Mouse (Mus musculus) large intestine, adult 2 months (tissue): ENCODE results near the gene Krt80. TPM values are rescaled to one million over a fixed set of nuclear protein-coding genes. Genes with fewer than 3 reads are reported as not detected.
"Not testable (repeated sequence)": the region's sequence is repeated elsewhere in the genome, so short reads cannot be mapped to it uniquely, and the experiment has no call there.

Experiments
- DNase-seq: peaks from one replicate; pipeline ENCODE4 v3.0.0-alpha.2; 2012; ENCODE audit warnings: low read depth, low spot score
- whole genome bisulfite sequencing: fragments of 180-500 bp; shearing (Covaris S2); methylation state at CpG from one replicate; pipeline ENCODE4 v1.1.7; 2018; 5-methylcytosine and 5-hydroxymethylcytosine counted together
- polyA plus RNA-seq: library from polyadenylated mRNA; depleted of rRNA; stranded (reverse); fragments of >200 nt; gene quantifications from 2 replicates; pipeline ENCODE4 v1.2.3, GENCODE M21; 2012

Krt80 gene
- polyA plus RNA-seq, 1 experiment, result 1.0 TPM

GRCm38 (mm10) chr15:101355382-101355786 is 14.6 kb downstream of the Krt80 start:
- 78% methylated on average over 4 of the region's 4 CpGs for WGBS
- DNase-seq, result no peak

GRCm38 (mm10) chr15:101352706-101353465 is 17.1 kb downstream of the Krt80 start:
- WGBS, result 67% methylated on average over 10 of the region's 10 CpGs
- DNase-seq, result no peak

GRCm38 (mm10) chr15:101352047-101352446 is 17.9 kb downstream of the Krt80 start:
- DNase-seq, result no peak
- WGBS, result 88% methylated on average over 13 of the region's 13 CpGs

DNA sequence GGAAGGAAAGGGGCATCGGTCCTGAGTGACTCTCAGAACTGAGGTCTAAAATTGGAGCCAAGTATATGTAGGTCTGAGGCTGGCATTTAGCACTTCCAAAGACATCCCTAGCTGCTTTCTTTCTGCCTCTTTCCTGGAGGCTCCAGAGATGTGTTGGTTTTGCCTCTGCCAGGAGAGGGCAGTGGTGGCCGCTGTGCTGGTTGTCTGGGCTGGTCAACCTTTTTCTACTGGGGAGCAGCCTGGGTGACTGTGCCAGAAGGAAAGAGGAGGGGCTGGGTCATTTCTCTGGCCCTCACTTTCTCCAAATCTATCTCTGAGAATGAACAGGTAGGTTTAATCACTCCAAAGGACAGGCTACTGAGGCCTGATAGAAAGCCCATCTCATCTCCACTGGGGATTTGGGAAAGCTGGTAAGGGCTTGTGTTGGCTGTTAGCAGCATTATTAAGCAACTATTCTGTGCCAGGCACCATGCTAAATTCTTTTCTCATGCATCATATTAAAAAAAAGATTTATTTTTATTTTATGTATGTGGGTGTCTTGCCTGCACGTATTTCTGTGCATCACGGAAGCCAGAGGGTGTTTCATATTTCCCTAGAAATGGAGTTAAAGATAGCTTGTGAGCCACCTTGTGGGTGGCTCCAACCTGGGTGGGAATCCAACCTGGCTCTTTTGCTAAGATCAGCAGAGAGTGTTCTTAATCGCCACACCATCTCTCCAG is 28.0 kb downstream of the Krt80 start:
- whole genome bisulfite sequencing, result 67% methylated on average over 5 of the region's 5 CpGs
- DNase-seq, result no peak

DNA sequence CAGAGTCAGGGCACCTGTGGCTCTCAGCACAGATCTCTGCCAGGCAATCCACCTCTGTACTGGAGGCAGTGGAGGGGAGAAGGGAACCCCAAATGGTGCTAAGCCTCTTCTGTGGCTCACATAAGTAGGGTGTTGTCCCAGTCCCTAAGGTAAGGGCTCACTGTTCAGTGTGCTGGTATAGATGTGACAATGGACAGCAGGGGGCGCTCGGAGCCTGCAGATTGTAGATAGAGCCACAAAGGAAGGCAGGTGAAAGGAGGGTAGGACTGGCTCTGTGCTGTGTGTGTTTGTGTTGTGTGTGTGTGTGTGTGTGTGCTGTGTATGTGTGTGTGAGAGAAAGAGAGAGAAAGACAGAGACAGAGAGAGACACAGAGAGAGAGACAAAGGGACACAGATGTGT is 30.4 kb downstream of the Krt80 start:
- peak; percentile 83 for DNase-seq
- 0% methylated on average over 2 of the region's 2 CpGs for WGBS

- 80% methylated on average over 4 of the region's 4 CpGs for WGBS
- DNase-seq, result no peak
Observed at GRCm38 (mm10) chr15:101338359-101338758, 31.6 kb downstream of the Krt80 start.

GRCm38 (mm10) chr15:101336474-101337174 is 33.3 kb downstream of the Krt80 start:
- 41% methylated on average over 24 of the region's 24 CpGs for WGBS
- DNase-seq, result no peak

- 78% methylated on average over 4 of the region's 4 CpGs for WGBS
- no peak for DNase-seq
Observed at GRCm38 (mm10) chr15:101333648-101334047, 36.3 kb downstream of the Krt80 start.

GRCm38 (mm10) chr15:101333165-101333564 is 36.8 kb downstream of the Krt80 start:
- DNase-seq, result no peak
- 43% methylated on average over 1 of the region's 1 CpGs for WGBS

DNA sequence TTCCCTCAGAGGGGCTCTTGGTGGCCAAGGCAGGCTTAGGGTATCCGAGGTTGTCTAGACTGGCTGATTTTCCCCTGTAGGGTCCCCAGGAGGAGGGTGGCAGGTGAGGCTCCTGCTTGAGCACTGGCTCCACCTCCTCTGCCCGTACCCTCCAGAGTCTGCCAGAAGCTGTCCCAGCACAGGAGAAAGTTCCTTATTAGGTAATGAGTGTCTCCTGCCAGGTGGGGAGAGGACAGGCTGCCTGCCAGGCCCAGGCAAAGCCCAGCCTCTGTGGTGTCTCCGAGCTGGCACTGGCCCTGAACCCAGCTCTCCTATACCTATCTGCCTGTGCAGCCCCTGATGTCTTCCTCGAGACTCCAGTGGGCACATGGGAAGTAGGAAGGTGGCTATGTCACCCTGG is 37.6 kb downstream of the Krt80 start:
- DNase-seq, result no peak
- whole genome bisulfite sequencing, result 21% methylated on average over 4 of the region's 4 CpGs

DNA sequence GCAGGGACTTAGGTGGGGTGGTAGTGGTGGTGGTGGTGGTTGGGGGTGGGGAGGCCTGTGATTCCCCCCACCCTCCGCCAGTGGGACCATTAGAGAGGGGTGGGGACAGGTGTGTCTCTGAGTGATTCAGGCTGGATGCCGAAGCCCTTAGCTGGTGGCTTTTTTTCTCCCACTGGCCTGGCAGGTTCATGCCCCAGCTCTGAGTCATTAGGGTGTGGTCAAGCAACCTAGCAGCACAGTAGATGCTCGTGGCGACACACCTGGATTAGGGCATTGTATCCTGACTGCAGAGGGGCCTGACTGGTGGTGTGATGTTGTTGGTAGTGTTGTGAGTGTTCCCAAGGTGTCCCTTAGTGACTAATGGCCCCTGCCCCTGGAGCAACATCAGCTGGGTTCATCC is 38.9 kb downstream of the Krt80 start:
- peak; percentile 86 for DNase-seq
- WGBS, result 14% methylated on average over 4 of the region's 4 CpGs

GRCm38 (mm10) chr15:101329564-101329892 is 40.4 kb downstream of the Krt80 start:
- DNase-seq, result no peak
- 71% methylated on average over 3 of the region's 3 CpGs for WGBS

DNA sequence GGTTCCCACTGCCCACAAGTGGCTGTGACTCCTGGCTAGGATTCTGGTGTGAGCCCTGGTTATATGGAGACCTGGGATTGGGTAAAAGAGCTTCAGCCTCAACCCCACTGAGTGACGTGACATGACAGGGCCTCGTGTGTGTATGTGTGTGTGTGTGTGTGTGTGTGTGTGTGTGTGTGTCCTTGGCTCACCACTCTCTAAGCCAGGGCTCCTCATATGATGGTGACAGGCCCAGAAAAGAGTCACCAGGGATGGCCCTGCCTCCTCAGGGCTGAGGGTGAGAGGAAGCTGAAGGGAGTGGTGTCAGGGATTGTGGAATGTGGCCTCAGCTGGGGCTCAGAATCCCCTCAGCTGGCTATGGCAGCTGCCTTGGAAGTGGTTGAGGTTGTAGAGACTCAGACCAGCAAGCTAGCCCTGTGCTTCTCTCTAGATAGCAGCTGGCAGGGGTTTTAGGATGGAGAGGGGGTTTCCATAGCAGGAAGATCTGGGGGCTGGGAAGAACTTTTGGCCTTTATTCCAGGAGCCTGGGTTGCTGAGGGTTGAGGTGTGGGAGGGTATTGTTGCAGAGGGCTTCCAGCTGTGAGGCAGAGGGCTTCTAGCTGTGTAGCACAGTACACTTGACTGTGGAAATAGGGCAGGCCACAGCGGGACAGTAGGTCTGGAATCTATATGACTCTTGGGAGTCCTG is 40.9 kb downstream of the Krt80 start:
- DNase-seq, result no peak
- WGBS, result 81% methylated on average over 3 of the region's 3 CpGs

GRCm38 (mm10) chr15:101327282-101327681 is 42.7 kb downstream of the Krt80 start:
- DNase-seq, result peak; percentile 94
- 2% methylated on average over 6 of the region's 6 CpGs for WGBS

- no peak for DNase-seq
- WGBS, result 43% methylated on average over 10 of the region's 10 CpGs
Observed at GRCm38 (mm10) chr15:101325991-101326534, 43.9 kb downstream of the Krt80 start.

GRCm38 (mm10) chr15:101324409-101324808 is 45.6 kb downstream of the Krt80 start:
- DNase-seq, result not testable (repeated sequence)

GRCm38 (mm10) chr15:101323511-101323910 is 46.5 kb downstream of the Krt80 start:
- WGBS, result 93% methylated on average over 5 of the region's 5 CpGs
- no peak for DNase-seq

- 91% methylated on average over 7 of the region's 7 CpGs for WGBS
Observed at GRCm38 (mm10) chr15:101322640-101323039, 47.3 kb downstream of the Krt80 start.

DNA sequence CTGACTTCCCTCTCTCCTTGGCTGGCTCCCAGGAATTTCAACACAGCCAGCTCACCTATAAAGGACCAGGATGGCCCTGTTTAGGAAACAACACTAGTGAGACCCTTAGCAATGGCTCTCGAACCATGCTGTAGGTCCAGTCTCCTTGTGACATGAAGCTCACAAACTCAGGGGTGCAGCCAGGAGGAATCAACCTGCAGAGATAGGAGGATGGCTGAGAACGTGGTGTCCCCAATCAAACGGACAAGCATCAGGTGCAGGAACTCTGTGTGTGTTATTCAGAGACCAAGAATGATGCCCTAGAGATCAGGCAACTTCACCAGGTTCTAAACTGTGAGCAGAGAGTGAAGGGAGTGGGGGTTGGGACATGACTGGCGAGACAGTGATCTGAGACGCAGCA is 47.9 kb downstream of the Krt80 start:
- 89% methylated on average over 5 of the region's 5 CpGs for WGBS
- DNase-seq, result no peak

More at GRCm38 (mm10) chr15:101322640-101323039, 47.3 kb downstream of the Krt80 start:
- no peak for DNase-seq

DNA sequence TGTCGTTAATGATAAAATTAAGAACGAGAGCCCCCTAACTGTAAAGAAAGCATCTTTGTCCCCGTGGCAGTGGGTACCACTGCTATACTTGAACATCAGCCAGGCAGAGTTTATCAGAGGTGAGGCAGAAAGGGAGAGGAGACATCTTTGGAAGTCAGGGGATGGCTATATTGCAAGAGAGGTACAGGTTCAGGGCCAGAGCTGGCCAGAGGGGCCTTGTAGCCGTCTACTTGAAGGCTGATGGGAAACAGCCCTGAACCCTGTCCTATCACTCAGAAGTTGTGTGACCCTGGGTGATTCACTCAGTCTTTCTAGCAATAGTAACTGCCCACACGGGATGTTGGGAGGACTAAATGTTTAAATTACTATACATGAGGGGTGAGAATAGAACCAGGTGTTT is 48.8 kb downstream of the Krt80 start:
- no peak for DNase-seq
- WGBS, result 31% methylated on average over 5 of the region's 5 CpGs
